Mouse (Mus musculus) right cerebral cortex, adult 18-20 months (tissue): ENCODE measurements around the gene Lca5l.
"Not testable (repeated sequence)": the region's sequence is repeated elsewhere in the genome, so short reads cannot be mapped to it uniquely, and the experiment has no call there.

ENCODE experiments used
- DNase-seq: peaks from one replicate; pipeline ENCODE4 v3.0.0; 2022; ENCODE audit warnings: mixed read lengths

Gene Lca5l

DNA sequence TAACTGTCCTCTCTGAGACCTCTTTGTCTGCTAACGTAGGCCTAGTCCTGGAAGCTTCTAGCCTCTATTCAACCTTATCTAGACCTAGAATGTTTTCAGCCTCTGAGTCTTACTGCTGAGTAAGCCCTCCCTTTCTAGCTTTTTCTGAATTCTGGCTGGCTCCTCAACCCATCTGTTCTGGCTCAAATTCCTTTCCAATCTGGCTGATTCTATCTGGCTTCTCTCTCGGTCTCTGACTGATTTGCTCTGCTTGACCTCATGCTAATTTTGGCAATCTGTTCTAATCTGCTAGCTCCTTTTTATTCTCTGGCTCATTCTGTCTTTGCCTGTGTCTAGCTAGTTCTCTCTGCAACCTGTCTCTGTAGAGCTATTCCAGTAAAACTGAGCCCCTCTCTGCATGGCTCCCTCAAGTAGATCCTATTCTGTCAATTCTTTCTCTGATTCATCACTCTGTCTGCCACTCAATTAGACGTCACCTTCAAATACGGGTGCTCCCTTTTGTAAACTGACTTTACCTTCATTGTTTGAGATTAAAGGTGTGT, 26.3 kb downstream of the Lca5l start:
- DNase-seq, result no peak

DNA sequence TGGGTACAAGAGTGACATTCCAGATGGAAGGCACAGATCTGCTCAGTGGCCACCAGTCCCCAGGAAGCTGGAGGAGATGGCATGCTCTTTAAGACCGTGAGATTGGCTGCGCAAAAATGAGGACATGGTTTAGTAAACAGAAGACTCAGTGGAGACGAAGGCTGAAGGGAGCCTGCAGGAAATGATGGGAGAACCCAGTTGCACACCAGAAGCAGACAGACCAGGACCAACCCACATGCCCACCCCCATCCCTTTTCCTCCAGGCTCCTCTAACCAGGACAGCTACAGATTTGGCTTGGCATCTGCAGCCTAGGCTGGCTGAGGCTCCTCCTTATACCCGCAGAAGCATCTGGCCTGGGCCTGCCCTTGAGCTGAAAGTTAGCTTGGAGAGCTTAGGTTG, 30.7 kb downstream of the Lca5l start:
- DNase-seq, result no peak

DNA sequence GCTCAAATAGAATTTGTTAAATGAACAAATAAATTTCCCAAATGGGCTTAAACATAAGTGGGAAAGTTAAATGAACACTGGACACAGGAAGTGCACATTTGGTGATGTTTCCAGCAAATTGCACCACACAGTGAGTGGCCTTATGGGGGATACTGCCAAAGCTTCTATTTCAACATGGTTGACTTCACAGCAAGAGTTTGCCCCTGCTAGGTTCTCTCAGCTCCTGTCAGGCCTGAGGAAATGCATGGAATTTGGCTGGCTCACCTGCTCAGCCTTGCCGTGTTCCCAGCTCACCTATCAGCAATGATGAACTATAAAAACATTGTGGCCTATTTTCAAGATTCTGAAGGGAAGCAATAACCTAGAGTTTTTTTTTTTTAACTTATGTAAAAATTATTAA, 31.1 kb downstream of the Lca5l start:
- DNase-seq, result no peak

DNA sequence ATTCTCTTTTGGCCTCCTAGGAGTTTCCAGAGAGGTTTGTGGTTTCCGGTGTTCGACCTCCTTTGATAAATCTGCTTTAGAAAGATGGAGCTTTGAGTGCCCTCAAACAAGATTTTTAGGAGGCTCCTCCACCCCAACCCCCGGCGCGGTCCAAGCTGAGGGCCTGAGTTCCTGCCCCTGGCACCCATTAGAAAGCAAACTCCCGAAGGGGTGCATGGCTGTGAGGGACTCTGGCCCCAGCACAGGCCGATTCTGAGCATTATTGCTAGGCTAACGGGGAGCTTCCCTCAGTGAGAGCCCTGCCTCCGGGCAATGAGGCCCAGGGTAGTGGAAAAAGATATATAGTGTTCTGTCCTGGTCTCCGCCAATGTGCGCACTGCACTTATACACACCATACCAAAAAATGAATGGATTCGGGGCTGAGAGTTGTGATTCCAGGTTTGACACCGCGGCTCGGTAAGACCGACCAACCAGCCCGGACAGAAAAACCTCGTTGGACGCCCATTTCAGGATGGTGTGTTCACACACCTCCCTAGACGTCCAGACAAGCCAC, 32.2 kb downstream of the Lca5l start:
- no peak for DNase-seq

DNA sequence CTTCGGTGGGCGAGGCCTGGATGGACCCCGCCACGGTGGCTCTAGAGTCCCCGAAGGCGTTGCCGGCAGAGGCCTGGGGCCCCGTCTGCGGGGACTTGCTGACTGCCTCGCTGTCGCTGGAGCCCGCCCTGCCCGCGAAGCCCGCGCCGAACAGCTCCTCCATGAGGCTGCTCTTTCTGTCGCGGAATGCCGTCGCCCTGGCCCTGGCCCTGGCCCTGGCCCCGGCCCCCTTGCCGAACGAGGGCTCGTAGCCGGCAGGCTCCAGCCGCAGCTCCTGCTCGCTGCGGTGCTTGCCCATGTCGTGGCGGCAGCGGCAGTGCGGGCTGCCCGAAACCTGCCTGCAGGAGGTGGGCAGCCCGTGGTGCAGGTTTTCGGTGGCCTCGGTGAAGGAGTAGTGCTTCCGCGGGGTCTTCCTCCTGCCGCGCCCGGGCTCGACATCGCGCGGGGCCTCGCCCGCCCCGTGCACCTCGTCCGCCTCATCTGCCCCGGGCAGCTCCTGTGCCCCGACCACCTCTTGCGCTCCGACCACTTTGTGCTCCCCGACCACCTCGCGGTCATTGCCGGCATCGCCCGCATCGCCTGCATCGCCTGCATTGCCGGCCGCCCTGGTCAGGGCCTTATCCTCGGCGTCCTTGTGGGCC, 32.9 kb downstream of the Lca5l start:
- DNase-seq, result peak; percentile 28

DNA sequence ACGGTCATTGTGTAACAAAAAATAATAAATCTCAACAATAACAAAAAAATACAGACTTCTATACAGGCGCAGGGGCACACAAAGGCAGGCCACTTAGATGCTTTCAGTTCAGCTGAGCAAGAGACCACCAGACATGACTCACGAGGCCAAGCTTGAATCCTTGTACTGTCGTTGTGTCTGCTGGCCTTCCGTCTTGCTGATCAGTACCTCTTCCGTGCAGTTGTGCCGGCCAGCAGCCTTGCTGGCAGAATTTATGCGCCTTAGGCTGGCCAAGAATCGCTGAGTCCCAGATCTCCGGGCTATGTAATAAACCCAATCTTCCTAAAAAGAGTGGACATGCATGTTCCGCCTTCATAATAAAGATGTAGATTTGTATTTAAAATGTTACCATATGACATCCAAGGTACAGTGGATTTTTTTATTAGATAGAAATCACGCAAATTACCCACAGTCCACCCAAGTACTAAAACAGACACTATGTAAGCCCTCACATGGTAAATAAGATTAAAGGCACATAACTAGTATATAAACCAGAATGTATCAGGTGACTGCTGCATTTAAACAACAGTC, 33.5 kb downstream of the Lca5l start:
- no peak for DNase-seq

DNA sequence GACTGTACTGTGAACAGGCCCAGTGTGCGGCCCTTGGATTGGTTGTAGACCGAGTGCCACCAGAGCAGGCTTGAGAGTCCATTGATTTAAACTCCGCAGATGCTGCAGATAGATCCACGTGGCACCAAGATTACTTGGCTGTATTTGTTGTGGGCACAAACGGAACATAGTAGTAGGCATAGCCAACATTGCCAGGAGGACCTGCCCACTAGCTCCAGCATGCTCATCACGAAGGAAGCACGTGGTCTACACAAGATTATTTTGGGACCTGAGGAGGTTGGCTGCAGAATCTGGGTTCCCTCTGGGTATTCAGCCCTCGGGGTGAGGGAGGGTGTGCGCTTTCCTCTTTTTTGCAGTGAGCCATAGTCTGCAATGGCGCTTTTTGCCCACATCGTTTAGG, 34.9 kb downstream of the Lca5l start:
- peak; percentile 87 for DNase-seq

DNA sequence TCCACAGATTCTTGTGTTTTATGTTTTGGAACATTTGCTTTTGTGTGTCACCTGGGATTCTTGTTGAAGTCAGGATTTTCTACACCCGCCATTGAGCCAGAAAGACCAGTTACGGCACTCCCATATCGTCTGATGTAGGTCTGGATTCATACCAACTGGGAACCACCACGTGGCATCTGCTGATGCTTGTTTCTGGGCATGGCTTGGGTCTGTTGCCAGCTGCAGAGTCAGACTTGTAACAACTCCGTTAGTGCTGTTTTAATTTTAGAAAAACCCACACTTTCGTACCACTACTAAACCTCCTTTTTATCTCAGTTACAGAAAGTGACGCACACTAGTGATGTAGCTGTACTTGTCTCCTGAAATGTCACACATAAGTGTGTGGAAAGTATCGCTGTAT, 36.1 kb downstream of the Lca5l start:
- DNase-seq, result peak; percentile 83

DNA sequence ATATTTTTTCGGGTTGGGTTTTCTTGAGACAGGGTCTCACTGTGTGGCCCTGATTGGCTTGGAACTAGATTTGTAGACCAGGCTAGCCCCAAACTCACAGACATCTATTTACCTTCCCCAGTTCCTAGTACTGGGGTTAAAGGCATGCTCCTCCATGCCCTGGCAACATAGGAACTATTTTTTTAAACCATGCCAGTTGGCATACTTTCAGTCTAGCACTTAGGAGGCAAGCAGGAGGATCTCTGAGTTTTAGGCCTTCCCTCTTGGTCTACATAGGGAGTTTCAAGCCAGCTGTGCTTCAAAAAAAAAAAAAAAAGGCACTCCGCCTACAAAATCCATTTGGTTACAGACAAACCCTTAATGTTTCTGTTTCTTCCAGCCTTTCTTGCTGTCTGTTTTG, 37.6 kb downstream of the Lca5l start:
- DNase-seq, result no peak

DNA sequence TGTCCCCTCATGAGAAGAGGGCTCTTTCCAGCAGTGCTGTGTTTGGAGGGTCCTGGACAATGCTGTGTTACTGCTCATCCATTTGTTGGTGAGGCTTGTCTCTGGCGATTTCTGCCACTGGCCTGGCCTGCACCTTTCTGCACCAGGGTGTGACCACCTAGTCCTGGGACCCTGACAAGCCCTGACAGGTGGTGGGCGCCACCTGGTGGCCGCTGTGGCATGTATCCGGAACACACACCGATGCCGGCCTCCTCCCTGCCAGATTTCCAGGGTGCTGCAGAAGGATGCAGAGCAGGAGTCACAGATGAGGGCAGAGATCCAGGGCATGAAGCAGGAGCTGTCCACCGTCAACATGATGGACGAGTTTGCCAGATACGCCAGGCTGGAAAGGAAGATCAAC, 40.5 kb downstream of the Lca5l start:
- DNase-seq, result peak; percentile 46

DNA sequence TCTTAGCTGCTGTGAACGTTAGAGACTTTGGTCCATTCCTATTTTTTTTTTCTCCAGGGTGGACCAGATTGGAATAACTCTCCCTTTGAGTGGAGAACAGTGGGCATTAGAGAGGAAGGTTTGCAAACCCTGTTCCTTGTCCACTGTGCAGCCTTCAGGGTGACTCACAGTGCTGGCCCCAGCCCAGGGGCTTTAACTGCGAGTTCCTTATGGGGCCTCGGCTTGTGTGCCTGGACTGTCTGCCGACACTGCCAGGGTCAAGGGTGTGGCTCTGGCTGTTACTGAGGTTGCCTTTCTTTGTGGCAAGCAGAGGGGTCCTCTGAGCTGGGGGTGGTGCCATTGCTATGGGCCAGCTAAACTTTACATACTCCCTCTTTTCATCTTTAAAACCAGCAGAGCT, 41.1 kb downstream of the Lca5l start:
- no peak for DNase-seq

DNA sequence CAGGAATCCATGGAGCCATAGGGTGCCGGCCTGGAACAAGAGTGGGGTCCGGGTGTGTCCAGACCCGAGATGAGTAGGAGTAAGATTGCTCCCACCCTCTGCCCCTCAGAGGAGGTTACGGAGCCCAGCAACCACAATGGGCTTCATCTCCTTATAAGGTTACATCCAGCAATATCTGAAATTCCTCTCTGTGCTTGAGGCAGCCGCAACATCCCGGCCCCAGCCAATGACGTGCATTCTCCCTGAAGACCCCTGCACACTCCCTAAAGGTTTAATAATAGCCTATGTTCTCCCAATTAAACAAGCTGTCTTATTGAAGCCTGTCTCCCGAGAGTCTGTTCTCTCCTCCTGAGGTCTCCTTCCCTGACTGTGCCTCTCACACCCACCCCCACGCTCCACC, 42.8 kb downstream of the Lca5l start:
- DNase-seq, result no peak

DNA sequence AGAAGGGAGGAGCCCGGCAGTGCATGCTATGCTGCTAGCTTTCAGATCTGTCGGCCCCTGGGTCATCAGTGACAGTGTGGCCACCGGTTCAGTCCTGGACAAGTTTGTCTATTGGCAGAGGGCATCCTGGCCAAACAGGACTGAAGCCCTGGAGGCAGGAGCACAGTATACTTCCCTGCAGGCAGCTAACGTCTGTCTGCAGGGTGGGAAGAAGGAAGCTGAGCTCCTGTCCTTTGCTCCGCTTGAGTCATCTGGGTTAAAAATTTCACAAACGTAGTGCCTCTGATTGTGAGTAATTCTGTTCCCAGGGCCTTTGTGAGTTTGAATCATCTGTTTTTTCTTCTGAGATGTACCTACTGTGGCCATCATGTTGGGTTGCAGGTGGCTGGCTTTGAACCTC, 43.2 kb downstream of the Lca5l start:
- DNase-seq, result no peak

DNA sequence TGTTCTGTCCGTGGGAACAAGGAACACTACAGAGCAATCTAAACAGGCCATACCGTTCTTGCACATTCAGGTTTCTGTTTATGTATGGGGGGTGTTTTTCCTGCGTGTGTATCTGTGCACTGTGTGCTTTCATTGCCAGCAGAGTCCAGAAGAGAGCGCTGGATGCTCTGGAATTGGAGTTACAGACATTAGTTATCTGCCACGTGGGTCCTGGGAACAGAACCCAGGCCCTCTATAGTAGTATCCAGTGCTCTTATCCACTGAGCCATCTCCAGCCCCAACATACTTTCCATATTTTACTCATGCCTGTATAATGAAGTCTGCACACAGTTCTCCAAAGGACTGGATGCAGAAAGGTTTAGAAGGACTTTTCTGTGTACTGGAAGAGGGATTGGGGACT, 46.3 kb downstream of the Lca5l start:
- DNase-seq, result no peak

DNA sequence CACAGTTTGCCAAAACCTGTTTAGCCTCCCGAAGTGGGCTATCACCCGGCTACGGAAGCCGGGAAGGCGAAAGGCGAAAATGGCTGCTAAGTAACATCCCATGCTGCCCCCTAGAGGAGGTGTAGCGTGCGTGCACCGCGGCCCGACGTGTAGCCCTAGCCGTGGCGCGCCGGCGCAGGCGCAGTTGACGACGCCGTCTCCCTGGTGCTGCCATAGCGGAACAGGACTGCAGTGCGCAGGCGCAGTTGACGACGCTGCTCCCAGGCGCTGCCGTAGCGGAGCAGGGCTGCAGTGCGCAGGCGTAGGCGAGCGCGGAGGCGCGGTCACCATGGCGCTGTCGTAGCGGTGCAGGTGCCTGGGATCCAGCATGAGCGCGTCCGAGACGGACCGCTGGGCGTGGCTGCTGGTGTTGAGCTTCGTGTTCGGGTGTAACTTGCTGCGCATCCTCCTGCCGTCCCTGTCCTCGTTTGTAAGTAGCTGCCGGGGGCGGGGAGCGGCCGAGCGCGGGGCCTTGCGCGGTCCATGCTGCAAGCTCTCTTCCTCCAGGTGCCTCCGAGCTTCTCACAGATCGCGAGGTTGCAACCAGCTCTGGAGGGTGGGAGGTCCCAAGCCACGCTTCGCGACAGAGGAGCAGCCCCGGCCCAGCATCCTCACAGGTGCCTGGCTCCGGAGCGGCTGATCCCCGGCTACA, 46.8 kb downstream of the Lca5l start, which contains the start of gene Wrb:
TSS of gene Wrb (plus strand) at position 298 of the 691 bp plus-strand sequence.
- DNase-seq, result peak; percentile 100

DNA sequence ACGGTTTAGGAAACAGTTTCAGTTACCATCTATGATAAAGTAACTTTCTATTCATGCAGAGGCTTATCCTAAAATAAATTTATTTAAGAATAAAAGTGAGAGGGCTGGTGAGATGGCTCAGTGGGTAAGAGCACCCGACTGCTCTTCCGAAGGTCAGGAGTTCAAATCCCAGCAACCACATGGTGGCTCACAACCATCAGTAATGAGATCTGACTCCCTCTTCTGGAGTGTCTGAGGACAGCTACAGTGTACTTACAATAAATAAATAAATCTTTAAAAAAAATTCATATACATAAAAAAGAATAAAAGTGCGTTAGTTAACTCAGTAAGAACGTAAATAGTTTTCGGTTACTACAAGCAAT, 47.3 kb downstream of the Lca5l start:
- DNase-seq, result not testable (repeated sequence)

DNA sequence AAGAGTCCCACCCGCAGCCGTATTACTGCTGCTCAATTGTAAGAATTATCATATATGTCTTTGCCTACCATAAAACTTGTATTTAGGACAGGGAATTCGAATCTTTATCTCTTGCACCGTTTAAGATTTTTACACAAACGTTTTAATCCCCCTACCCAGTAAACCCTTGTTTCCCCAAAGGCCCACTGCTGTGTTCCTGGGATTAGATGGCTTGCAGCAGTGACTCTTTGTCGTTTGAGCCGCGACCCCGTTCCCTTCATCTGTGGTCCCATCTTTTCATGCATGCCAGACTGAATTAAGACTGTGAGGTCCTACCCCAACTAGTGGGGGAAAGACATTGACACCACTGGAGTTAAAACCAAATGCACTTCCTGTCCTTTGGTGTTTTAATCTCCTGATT, 63.6 kb downstream of the Lca5l start:
- no peak for DNase-seq

DNA sequence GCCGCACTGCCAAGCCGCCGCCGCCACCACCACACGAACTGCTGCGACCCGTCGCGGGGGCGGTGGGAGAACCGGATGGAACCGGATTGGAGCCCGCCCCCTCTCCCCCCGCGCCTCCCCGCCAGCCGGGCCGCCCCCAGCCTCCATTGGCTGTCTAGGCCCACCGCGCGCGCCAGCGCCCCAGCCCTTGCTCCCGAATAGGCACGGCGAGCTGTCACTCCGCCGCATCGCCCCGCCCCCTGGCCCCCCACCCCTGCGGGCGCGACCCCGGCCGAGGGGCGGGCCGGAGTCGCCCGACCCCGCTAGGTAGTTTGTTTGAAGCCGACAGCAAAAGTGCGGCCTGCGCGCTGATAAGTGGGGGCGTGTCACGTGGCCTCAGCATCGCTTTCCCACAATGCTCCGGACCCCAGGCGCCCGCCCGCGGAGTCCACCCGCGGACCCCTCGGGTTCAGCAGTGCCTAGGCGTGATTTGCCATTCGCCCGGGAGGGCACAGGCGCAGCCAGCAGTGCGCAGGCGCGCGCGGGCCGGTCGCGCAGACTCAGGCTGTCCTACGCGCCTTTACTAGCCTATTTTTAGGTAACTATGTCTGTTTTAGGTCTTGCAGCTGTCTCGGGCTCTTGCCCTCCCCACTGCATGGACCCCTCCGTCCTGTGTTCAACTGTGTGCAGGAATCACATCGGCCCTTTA, 64.3 kb downstream of the Lca5l start, which contains the start of gene Hmgn1:
TSS of gene Hmgn1 (minus strand) at position 73 of the 688 bp plus-strand sequence.
- peak; percentile 96 for DNase-seq

DNA sequence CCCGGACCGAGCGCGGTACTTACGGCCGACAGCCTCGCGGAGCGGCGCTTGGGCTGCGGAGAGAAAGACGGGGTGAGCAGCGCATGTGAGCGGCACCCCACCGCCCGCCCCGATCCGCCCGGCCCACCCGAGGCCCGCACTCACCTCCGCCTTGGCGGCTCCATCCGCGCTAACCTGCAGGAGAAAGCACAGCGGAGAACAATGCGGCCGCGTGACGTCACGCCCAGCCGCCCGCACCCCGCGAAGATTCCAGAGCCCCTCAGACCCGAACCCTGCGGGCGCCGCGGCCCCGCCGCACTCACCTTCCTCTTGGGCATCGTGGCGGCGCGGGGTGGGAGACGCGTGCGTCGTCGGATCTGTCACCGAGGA, 64.8 kb downstream of the Lca5l start:
- DNase-seq, result no peak

DNA sequence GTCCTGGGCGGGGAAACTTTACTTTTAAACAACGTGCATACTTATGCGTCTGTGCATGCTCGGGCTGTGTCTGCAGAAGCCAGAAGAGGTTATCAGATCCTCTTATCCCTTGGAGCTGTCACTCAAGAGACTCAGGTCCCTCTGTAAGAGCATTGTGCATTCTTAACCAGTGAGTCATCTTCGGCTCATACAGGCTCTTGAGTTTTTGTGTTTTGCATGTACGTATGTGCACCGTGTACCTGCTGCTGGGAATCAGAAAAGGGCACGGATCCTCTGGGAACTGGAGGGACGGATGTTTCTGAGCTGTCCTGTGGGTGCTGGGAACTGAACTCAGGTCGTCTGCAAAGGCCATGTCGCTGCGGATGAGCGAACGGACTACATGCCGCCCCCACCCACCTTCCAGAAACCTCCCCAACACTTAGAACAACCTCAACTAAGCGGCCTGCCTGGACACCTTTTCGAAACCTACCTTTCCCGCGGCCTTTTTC, 65.3 kb downstream of the Lca5l start:
- peak; percentile 15 for DNase-seq

DNA sequence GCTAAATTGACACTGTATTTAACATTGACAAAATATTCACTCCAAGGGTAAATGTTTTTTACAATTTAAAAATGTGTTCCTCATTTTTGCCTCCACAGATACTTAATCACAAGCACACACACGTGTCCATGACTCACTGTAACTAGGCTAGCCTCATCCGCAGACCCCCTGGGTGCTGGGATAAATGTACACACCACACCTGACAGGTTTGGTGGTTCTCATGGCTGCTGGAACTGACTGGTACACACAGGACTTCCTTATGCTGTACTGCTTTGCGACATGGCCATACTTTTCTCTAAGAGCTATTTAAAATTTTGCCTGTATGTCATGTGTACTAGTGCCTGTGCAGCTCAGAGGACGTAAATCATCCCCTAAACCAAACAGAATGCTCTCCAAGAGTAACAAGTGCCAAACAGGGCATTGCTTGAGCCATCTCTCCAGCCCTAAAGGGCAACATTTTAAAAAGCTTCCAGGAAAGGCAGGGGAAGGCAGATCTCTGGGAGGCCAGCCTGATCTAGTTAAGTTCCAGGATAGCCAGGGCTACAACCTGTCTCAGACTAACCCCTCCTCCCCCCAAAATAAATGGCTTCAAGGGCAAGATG, 71.9 kb downstream of the Lca5l start:
- no peak for DNase-seq

DNA sequence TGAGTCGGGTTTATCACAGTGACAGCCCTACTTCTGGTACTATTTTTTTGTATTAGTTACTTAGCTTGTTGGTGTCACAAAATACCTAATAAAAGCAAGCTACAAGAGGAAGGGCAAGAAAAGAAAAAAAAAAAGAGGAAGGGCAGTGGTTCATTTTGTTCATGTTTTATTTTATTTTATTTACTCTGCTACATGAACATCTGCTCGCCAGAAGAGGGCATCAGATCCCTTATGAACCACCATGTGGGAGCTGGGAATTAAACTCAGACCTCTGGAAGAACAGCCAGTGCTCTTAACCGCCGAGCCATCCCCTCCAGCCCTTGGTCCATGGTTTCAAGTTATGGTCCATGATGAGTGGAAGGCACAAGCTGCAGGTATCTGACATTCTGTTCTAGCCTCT, 77.3 kb downstream of the Lca5l start:
- no peak for DNase-seq

DNA sequence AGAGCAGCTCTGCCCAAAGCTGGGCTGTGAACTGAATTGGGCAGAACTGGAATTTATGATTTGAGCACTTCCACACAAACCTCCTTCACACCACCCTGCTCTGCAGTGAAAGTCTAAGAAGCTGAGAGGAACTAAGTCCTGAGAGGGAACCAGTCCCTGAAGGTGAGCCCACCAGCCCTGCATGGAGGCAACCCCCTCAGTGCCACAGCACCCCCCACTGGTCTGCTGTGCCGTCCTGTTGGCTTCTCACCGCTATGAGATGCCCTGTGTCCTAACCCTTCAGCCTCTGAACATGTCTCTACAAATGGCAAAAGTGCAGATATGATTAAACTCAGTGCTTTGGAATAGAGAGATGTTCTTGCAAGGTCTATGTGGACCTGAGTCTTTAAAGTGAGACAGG, 79.3 kb downstream of the Lca5l start:
- no peak for DNase-seq
